Mouse (Mus musculus): ENCODE data around the gene Elavl2. TPM values are rescaled to one million over a fixed set of nuclear protein-coding genes. Genes with fewer than 3 reads are reported as not detected.

Elavl2 gene
- polyA plus RNA-seq (2012; rRNA removed) (1.6 and 1.7 TPM in 2 replicates), polyA plus RNA-seq (2014; fragmentation: Nextera tagmentation; extraction: Ambion mirVana) (2.0 and 2.3 TPM in 2 replicates)

DNA sequence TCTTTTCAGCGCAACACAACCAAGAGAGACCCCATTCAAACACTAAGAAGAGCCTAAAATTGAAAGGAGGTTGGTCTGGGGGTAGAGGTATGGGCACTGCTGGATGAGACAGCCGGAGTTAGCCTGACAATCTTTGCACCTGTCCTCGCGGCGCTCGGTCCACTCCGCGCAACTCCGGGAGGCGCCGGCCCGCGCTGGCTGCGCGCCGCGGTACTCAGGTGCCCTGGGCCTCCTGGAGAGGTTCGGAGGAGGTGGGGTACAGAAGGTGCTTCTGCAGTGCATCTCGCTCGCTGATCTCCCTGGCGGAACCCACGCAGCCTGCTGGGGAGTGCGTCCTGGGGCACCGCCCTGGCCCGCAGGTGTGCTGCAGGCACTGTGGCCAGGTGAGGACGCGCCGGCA is at the start of gene Elavl2:
TSS of gene Elavl2 (minus strand) at position 363 of the 400 bp plus-strand sequence.
- H3K4me2 ChIP-seq (replicated peaks; ENCODE audit: low read depth, low read length, severe bottlenecking) = peak within 1 kb of the TSS; percentile 40
- ATAC-seq (ENCODE audit: low FRiP score, low read depth) = no peak
- no peaks in the 10 kb centered on the region for H3K36me3 ChIP-seq (ENCODE audit: control insufficient read depth, insufficient read depth, low read length)
- TF ChIP-seq POLR2A (IDR thresholded peaks at IDR 0.05; ENCODE audit: borderline replicate concordance, extremely low read depth, insufficient read depth, insufficient read length) = no peak
- DNase-seq (ENCODE audit: low spot score) = no peak
- H3K9me3 ChIP-seq (ENCODE audit: control insufficient read depth, low read length) = no peaks in the 10 kb centered on the region
- 2% methylated on average over 24 of the region's 28 CpGs for WGBS
- peaks cover 20% of the 10 kb centered on the region for H3K27me3 ChIP-seq (ENCODE audit: control insufficient read depth, insufficient read depth, low read length)
- H3K9ac ChIP-seq (ENCODE audit: low read depth, low read length, severe bottlenecking) = no peak within 1 kb of the TSS
- no peak within 1 kb of the TSS for H3K27ac ChIP-seq (replicated peaks; ENCODE audit: low read depth, low read length)
- H3K4me1 ChIP-seq (ENCODE audit: control insufficient read depth, insufficient read depth, low read length) = peaks cover 5% of the 10 kb centered on the region; the same call in 1 of the 2 replicates
- H3K4me3 ChIP-seq (replicated peaks; ENCODE audit: low read length) = peak within 1 kb of the TSS; percentile 24

- Histone ChIP-seq H3K4me1 (ENCODE audit: control insufficient read depth, insufficient read depth, low read length) (no peaks in the 10 kb centered on the region), H3K27ac (replicated peaks; ENCODE audit: low read depth, low read length) (no peak overlapping the region), H3K4me3 (replicated peaks; ENCODE audit: low read length) (no peak overlapping the region), H3K9me3 (ENCODE audit: control insufficient read depth, low read length) (no peaks in the 10 kb centered on the region), H3K9ac (ENCODE audit: low read depth, low read length, severe bottlenecking) (no peak overlapping the region), H3K27me3 (ENCODE audit: control insufficient read depth, insufficient read depth, low read length) (no peaks in the 10 kb centered on the region), H3K4me2 (replicated peaks; ENCODE audit: low read depth, low read length, severe bottlenecking) (no peak overlapping the region), H3K36me3 (ENCODE audit: control insufficient read depth, insufficient read depth, low read length) (no peaks in the 10 kb centered on the region)
- DNase-seq (ENCODE audit: low spot score) = no peak
- no peak for TF ChIP-seq POLR2A (IDR thresholded peaks at IDR 0.05; ENCODE audit: borderline replicate concordance, extremely low read depth, insufficient read depth, insufficient read length)
- WGBS = 68% methylated on average over 2 of the region's 2 CpGs
- ATAC-seq (ENCODE audit: low FRiP score, low read depth) = no peak
These were observed 47.3 kb upstream of the Elavl2 start for GRCm38 (mm10) chr4:91447887-91448286.

GRCm38 (mm10) chr4:91415582-91415981 is 15.0 kb upstream of the Elavl2 start:
- no peaks in the 10 kb centered on the region for H3K9me3 ChIP-seq (ENCODE audit: control insufficient read depth, low read length)
- TF ChIP-seq POLR2A (IDR thresholded peaks at IDR 0.05; ENCODE audit: borderline replicate concordance, extremely low read depth, insufficient read depth, insufficient read length) = no peak

DNA sequence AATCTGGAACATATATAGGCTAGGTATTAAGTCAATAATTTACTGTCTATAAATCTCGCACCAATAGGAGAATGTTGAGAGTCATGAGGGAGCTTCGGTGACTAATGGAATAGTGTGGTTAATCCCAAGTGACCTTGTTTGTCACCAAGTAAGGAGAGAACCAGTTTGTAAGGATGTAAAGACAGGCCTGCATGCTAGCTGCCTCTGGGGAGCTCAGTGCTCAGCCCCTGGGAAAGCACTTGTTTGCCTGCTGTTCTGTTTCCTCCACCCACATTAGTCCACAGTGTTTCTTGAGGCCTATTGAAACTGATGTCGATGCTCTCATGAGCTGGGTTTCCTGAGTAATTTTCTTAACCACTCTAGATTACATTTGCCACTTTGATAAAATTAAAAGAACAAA is 4.5 kb upstream of the Elavl2 start:
- H3K27ac ChIP-seq (replicated peaks; ENCODE audit: low read depth, low read length) = no peak overlapping the region
- H3K4me2 ChIP-seq (replicated peaks; ENCODE audit: low read depth, low read length, severe bottlenecking) = no peak overlapping the region
- peaks cover 6% of the 10 kb centered on the region for H3K27me3 ChIP-seq (ENCODE audit: control insufficient read depth, insufficient read depth, low read length)
- no peak overlapping the region for H3K4me3 ChIP-seq (replicated peaks; ENCODE audit: low read length)
- TF ChIP-seq POLR2A (IDR thresholded peaks at IDR 0.05; ENCODE audit: borderline replicate concordance, extremely low read depth, insufficient read depth, insufficient read length) = no peak
- H3K9me3 ChIP-seq (ENCODE audit: control insufficient read depth, low read length) = no peaks in the 10 kb centered on the region
- peaks cover 5% of the 10 kb centered on the region; the same call in 1 of the 2 replicates for H3K4me1 ChIP-seq (ENCODE audit: control insufficient read depth, insufficient read depth, low read length)
- no peak for ATAC-seq (ENCODE audit: low FRiP score, low read depth)
- H3K9ac ChIP-seq (ENCODE audit: low read depth, low read length, severe bottlenecking) = no peak overlapping the region
- no peaks in the 10 kb centered on the region for H3K36me3 ChIP-seq (ENCODE audit: control insufficient read depth, insufficient read depth, low read length)
- WGBS = 58% methylated on average over 3 of the region's 3 CpGs
- no peak for DNase-seq (ENCODE audit: low spot score)

More at GRCm38 (mm10) chr4:91415582-91415981, 15.0 kb upstream of the Elavl2 start:
- WGBS = 86% methylated on average over 1 of the region's 1 CpGs
- H3K36me3 ChIP-seq (ENCODE audit: control insufficient read depth, insufficient read depth, low read length) = no peaks in the 10 kb centered on the region
- no peaks in the 10 kb centered on the region for H3K27me3 ChIP-seq (ENCODE audit: control insufficient read depth, insufficient read depth, low read length)
- H3K4me2 ChIP-seq (replicated peaks; ENCODE audit: low read depth, low read length, severe bottlenecking) = no peak overlapping the region
- no peaks in the 10 kb centered on the region for H3K4me1 ChIP-seq (ENCODE audit: control insufficient read depth, insufficient read depth, low read length)
- H3K9ac ChIP-seq (ENCODE audit: low read depth, low read length, severe bottlenecking) = no peak overlapping the region
- H3K27ac ChIP-seq (replicated peaks; ENCODE audit: low read depth, low read length) = no peak overlapping the region
- ATAC-seq (ENCODE audit: low FRiP score, low read depth) (no peak), DNase-seq (ENCODE audit: low spot score) (no peak)
- H3K4me3 ChIP-seq (replicated peaks; ENCODE audit: low read length) = no peak overlapping the region

DNA sequence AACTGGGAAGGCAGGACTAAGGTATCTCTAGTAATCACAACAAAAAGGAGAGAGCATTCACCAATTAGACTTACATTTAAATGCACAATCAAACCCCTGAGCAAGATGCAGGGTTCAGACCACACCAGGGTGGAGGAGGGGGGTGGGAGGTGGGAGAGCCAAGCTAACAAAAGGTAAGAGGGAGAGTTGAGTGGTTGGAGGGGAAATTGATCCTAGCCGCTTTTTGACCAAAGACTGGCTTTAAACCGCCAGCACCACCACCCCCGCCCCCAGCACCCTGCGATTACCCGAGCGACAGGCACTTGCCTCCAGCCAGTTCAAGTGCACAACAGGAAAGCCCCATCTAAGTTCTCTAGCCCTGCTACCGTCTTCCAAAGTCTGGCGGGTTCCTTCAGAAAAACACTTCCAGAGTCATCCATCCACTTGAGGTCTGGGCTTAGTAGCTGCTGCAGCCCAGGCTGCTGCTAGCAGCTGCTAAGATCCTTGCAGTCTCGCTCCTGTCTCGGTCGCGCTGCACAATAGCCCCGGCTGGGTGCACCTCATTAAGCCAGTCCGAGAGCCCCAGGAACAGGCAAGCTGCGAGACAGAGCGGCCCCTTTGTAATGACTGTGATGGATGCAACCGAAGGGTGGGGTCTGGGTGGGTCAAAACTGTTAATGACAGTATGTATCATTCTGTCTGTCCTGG is 932 bp downstream of the Elavl2 start:
- peaks cover 5% of the 10 kb centered on the region; the same call in 1 of the 2 replicates for H3K4me1 ChIP-seq (ENCODE audit: control insufficient read depth, insufficient read depth, low read length)
- peak overlapping the region; percentile 40; the same call in 1 of the 2 replicates for H3K4me2 ChIP-seq (replicated peaks; ENCODE audit: low read depth, low read length, severe bottlenecking)
- H3K4me3 ChIP-seq (replicated peaks; ENCODE audit: low read length) = 0 out of 2 replicates have a peak overlapping the region, but pooled peaks have one; percentile 10
- H3K27ac ChIP-seq (replicated peaks; ENCODE audit: low read depth, low read length) = no peak overlapping the region
- H3K9ac ChIP-seq (ENCODE audit: low read depth, low read length, severe bottlenecking) = no peak overlapping the region
- DNase-seq (ENCODE audit: low spot score) (no peak), ATAC-seq (ENCODE audit: low FRiP score, low read depth) (no peak)
- no peaks in the 10 kb centered on the region for H3K9me3 ChIP-seq (ENCODE audit: control insufficient read depth, low read length)
- H3K36me3 ChIP-seq (ENCODE audit: control insufficient read depth, insufficient read depth, low read length) = no peaks in the 10 kb centered on the region
- no peak for TF ChIP-seq POLR2A (IDR thresholded peaks at IDR 0.05; ENCODE audit: borderline replicate concordance, extremely low read depth, insufficient read depth, insufficient read length)
- peaks cover 20% of the 10 kb centered on the region for H3K27me3 ChIP-seq (ENCODE audit: control insufficient read depth, insufficient read depth, low read length)
- WGBS = under 1% methylated on average over 16 of the region's 17 CpGs
